Mouse (Mus musculus) forebrain, embryonic 10.5 days (tissue): Measurements from ENCODE around the gene Gm20479. TPM values are rescaled to one million over a fixed set of nuclear protein-coding genes. Genes with fewer than 3 reads are reported as not detected.

Experiments
- DNase-seq: peaks from one replicate; pipeline ENCODE4 v3.0.0-alpha.2; 2017; ENCODE audit warnings: low spot score; ENCODE audit errors: extremely low spot score
- H3K27ac ChIP-seq: fragments of 300-500 bp; sonication (generic); 2 replicates; pipeline ENCODE4 v1.5.1; 2016; ENCODE audit warnings: mild to moderate bottlenecking
- H3K27me3 ChIP-seq: fragments of 300-500 bp; sonication (generic); 2 replicates; pipeline ENCODE4 v1.6.1; 2016; ENCODE audit warnings: mild to moderate bottlenecking; ENCODE audit not compliant: poor library complexity, severe bottlenecking
- H3K36me3 ChIP-seq: fragments of 300-500 bp; sonication (generic); replicated peaks from 2 replicates; pipeline ENCODE4 v1.6.1; 2016; ENCODE audit warnings: mild to moderate bottlenecking, moderate library complexity
- H3K4me1 ChIP-seq: fragments of 300-500 bp; sonication (generic); 2 replicates; pipeline ENCODE4 v1.6.1; 2016
- H3K4me3 ChIP-seq: fragments of 300-500 bp; sonication (generic); 2 replicates; pipeline ENCODE4 v1.5.1; 2016; ENCODE audit warnings: mild to moderate bottlenecking, moderate library complexity
- H3K9me3 ChIP-seq: fragments of 300-500 bp; sonication (generic); 2 replicates; pipeline ENCODE4 v1.6.1; 2016; ENCODE audit warnings: mild to moderate bottlenecking, moderate library complexity
- WGBS: fragments of 180-500 bp; shearing (Covaris S2); methylation state at CpG from one replicate; pipeline ENCODE4 v1.1.7; 2016; 5-methylcytosine and 5-hydroxymethylcytosine counted together
- polyA plus RNA-seq: library from polyadenylated mRNA; unstranded; fragments of >200 nt; fragmentation: Nextera tagmentation; extraction: Ambion mirVana; gene quantifications from 2 replicates; pipeline ENCODE4 v1.2.1, GENCODE M21; 2016

The Gm20479 gene
- polyA plus RNA-seq, 1 experiment from 2014 or later, result 1.4 TPM

DNA sequence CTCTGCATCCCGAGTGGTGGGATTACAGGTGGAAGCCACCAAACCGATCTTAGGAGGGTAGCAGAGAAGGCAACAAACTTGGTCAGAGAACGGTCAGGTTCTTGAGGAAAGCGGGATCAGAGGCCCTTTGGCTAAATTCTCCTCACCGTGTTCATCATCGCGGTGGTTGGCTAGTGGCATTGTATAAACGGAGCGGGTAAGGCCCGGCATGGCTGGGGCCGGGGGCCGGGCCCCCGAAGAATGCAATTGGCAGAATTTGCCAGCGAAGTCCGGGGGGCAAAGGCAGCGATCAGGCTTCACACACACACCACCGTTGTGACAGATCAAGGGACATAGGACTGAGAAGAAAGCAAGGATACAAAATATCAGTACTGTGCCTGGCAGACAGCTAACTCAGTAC is 27.2 kb downstream of the Gm20479 start:
- Histone ChIP-seq H3K4me1 (peaks cover 80% of the 10 kb centered on the region), H3K4me3 (peak overlapping the region; percentile 54), H3K36me3 (0 out of 2 replicates have a peak, but pooled peaks cover 7% of the 10 kb centered on the region)

DNA sequence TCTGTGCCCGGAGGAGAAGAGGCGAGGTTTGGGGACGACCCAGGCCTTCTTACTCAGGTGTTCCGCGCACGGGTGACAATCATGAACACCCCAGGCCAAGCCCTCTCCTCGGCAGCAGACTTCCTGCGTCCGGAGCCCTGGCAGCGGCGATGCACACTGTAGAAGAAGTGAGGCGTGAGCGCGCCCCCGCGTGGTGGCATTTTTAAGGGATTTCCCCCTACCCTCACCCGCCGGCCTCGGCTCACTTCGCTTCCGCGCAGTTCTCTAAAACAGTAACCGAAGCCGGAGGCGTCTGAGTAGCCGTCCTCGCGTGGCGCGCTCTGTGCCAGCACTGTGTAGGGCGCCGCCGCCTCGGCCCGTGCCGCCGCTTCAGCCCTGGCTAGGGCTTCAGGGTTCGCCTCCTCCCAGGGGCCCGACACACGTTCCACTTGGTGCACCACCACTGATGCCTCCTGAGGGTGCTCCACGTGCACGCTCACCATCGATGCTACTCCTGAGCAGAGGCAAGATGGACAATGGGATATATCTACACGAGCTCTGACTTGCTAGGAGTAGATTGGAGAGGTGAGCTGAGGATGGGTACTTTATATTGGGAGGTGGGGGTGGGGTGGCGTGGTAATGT is 27.8 kb downstream of the Gm20479 start:
- no peaks in the 10 kb centered on the region for H3K9me3 ChIP-seq
- peak overlapping the region; percentile 54 for H3K4me3 ChIP-seq
- 5% methylated on average over 45 of the region's 45 CpGs for WGBS
- DNase-seq, result peak; percentile 80
- peaks cover 77% of the 10 kb centered on the region for H3K4me1 ChIP-seq
- peaks cover 100% of the 10 kb centered on the region for H3K27me3 ChIP-seq
- 0 out of 2 replicates have a peak, but pooled peaks cover 7% of the 10 kb centered on the region for H3K36me3 ChIP-seq
- no peak overlapping the region for H3K27ac ChIP-seq

More for the DNA sequence above, 27.2 kb downstream of the Gm20479 start:
- 27% methylated on average over 17 of the region's 17 CpGs for WGBS
- Histone ChIP-seq H3K9me3 (no peaks in the 10 kb centered on the region), H3K27ac (no peak overlapping the region), H3K27me3 (peaks cover 100% of the 10 kb centered on the region)
- no peak for DNase-seq

DNA sequence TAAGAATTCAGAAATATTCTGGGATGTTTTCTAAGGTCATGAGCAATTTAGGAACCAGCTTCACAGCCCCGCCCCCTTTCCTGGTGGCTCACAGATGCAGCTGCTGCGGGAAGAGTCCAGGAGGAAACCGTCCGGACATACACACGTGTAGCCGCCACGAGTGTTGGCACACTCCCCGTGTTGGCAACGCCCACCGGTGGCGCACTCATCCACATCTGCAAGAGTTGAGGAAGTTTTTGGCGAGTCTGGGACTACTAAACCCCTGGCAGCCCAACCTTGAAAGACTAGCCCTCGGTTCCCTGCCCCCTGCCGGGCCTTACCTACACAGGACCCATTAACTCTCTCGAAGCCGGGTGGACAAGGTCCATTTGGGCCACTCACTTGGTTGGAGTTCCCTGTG is 28.6 kb downstream of the Gm20479 start:
- Histone ChIP-seq H3K27me3 (peaks cover 100% of the 10 kb centered on the region), H3K27ac (no peak overlapping the region), H3K4me1 (peaks cover 69% of the 10 kb centered on the region), H3K9me3 (no peaks in the 10 kb centered on the region), H3K36me3 (0 out of 2 replicates have a peak, but pooled peaks cover 7% of the 10 kb centered on the region), H3K4me3 (no peak overlapping the region)
- DNase-seq, result no peak
- WGBS, result 40% methylated on average over 16 of the region's 16 CpGs

DNA sequence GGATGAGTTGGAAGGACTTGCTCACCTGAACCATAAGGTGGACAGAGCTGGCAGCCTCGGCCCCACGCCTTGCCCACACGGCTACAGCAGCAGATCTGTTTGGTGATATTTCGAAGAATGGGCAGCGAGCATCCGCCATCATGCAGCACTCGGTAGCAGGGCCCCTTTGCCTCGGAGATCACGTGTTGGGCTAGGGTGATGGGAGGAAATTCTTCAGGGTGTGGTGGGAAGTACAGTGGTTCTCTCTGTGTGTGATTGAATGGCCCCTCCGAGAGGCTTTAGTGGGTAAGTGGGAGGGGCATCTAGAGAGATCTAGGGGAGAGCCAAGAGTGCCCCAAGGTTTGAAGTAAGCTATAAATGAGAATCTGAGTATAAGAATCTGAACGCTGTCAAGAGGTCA is 29.1 kb downstream of the Gm20479 start:
- DNase-seq, result no peak
- H3K27ac ChIP-seq, result no peak overlapping the region
- H3K36me3 ChIP-seq, result 0 out of 2 replicates have a peak, but pooled peaks cover 7% of the 10 kb centered on the region
- H3K4me3 ChIP-seq, result no peak overlapping the region
- no peaks in the 10 kb centered on the region for H3K9me3 ChIP-seq
- 88% methylated on average over 11 of the region's 11 CpGs for WGBS
- peaks cover 64% of the 10 kb centered on the region for H3K4me1 ChIP-seq
- peaks cover 100% of the 10 kb centered on the region for H3K27me3 ChIP-seq

DNA sequence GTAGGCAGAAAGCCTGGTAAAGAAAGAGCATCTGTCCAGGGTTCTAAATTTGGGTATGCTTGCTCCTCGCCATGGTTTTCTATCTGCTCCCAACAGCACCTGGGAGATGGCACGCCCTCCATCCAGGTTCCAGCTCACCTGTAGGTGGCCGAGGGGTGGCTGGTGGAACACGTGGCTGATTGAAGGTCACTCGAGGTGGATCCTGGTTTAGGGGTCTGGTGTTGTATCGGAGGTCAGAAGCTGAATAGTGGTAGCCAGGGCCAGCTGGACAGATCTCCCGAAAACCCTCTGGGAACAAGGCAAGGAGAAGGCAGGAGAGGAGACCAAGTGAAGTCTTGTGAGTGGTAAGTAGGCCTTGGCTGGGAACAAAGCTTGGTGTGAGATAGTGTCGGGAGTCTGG is 29.7 kb downstream of the Gm20479 start:
- Histone ChIP-seq H3K36me3 (0 out of 2 replicates have a peak, but pooled peaks cover 9% of the 10 kb centered on the region), H3K9me3 (no peaks in the 10 kb centered on the region), H3K4me3 (no peak overlapping the region), H3K4me1 (peaks cover 60% of the 10 kb centered on the region), H3K27me3 (peaks cover 100% of the 10 kb centered on the region), H3K27ac (no peak overlapping the region)
- WGBS, result 92% methylated on average over 8 of the region's 8 CpGs
- DNase-seq, result no peak

DNA sequence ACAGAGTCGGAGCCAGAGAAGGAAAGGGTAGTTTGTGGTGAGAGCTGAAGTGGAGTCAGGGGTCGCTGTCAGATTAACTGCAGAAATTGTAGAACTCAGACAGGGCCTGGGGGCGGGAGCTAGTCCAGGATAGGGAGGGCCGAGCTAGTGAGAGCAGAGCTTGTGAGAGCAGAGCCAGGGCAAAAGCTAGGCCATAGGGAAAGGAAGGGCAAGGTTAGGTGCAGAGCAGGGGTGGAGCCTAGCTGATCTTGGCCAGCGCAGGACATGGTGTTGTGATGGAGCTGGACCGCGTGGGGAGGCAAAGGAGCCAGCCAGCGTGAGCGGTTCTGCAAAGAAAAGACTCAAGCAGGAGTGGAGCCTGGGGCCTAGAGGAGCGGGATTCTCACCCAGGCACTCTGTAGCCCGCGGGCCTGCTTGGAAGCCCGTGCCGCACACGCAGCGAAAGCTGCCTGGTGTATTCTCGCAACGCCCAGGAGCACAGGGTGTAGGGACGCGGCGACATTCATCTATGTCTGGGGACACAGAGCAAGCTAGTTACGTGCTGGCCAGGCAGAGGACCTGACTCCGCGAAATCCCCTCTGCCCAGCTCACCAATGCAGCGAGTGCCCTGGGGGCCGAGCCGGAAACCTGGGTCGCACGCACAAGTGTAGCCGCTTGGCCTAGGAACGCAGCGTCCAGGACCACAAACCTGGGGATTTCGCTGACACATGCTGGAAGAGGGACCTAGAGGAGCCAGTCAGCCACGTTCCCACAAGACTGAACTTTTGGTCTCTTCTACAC is 30.9 kb downstream of the Gm20479 start:
- Histone ChIP-seq H3K27ac (no peak overlapping the region), H3K9me3 (no peaks in the 10 kb centered on the region), H3K36me3 (0 out of 2 replicates have a peak, but pooled peaks cover 9% of the 10 kb centered on the region), H3K27me3 (peaks cover 100% of the 10 kb centered on the region), H3K4me1 (peaks cover 58% of the 10 kb centered on the region), H3K4me3 (peak overlapping the region; percentile 41)
- 22% methylated on average over 34 of the region's 34 CpGs for WGBS
- DNase-seq, result no peak

DNA sequence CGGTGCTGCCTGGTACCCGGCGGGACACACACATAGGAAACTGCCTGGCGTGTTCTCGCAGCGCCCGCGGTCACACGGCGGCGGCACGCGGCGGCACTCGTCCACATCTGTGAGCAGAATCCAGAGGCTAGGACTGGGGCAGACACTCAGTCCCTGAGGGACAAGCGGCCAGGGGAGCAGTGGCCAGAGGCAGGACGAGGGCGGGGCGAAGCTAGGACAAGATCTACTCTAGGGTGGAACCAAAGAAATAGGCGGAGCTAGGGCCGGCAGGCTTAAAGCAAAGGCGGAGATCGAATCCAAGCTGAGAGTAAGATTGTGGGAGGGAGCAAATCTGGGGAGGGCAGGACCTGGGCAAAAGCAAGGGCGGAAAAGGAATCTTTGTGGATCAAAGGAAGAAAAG is 31.5 kb downstream of the Gm20479 start:
- 0 out of 2 replicates have a peak, but pooled peaks cover 9% of the 10 kb centered on the region for H3K36me3 ChIP-seq
- H3K4me1 ChIP-seq, result peaks cover 52% of the 10 kb centered on the region
- H3K27ac ChIP-seq, result no peak overlapping the region
- peak overlapping the region; percentile 41 for H3K4me3 ChIP-seq
- H3K9me3 ChIP-seq, result no peaks in the 10 kb centered on the region
- 2% methylated on average over 24 of the region's 24 CpGs for WGBS
- H3K27me3 ChIP-seq, result peaks cover 100% of the 10 kb centered on the region
- peak; percentile 60 for DNase-seq

DNA sequence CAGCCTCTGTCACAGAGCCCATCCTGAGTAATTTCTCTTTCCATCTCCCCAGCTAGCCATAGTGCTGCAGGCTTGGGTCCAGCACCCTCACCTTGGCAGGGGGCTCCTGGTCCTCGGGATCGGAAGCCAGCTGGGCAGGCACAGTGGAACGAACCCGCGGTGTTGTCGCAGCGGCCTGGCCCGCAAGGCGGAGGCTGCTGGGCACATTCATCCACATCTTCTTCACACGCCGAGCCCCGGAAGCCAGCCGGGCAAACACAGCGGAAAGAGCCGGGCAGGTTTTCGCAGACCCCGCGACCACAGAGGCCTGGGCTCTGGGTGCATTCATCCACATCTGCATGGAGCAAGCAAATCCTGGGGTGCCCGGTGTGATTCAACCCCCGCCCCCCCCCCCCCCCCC is 32.3 kb downstream of the Gm20479 start:
- H3K9me3 ChIP-seq, result no peaks in the 10 kb centered on the region
- 0 out of 2 replicates have a peak overlapping the region, but pooled peaks have one; percentile 41 for H3K4me3 ChIP-seq
- DNase-seq, result no peak
- 0 out of 2 replicates have a peak, but pooled peaks cover 9% of the 10 kb centered on the region for H3K36me3 ChIP-seq
- WGBS, result 54% methylated on average over 18 of the region's 20 CpGs
- H3K27ac ChIP-seq, result no peak overlapping the region
- H3K4me1 ChIP-seq, result peaks cover 44% of the 10 kb centered on the region
- H3K27me3 ChIP-seq, result peaks cover 94% of the 10 kb centered on the region

DNA sequence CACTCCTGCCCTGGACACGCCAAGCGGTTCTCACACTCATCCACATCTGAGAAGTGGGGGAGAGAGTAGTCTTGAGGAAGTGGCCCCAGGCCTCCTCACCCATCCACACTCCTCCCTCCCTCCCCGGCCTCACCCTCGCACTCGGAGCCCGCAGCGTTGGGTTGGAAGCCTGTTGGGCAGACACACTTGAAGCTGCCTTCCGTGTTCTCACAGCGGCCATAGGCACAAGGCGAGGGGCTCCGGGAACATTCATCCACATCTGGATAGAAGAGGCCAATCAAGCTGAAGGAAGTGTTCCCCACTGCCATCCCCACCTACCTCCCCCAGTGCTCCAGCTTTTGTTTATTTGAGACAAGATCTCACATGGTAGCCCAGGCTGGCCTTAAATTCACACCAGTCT is 33.1 kb downstream of the Gm20479 start:
- no peak for DNase-seq
- WGBS, result 96% methylated on average over 11 of the region's 11 CpGs
- no peak overlapping the region for H3K4me3 ChIP-seq
- no peaks in the 10 kb centered on the region for H3K9me3 ChIP-seq
- H3K27ac ChIP-seq, result no peak overlapping the region
- peaks cover 36% of the 10 kb centered on the region for H3K4me1 ChIP-seq
- 0 out of 2 replicates have a peak, but pooled peaks cover 9% of the 10 kb centered on the region for H3K36me3 ChIP-seq
- peaks cover 86% of the 10 kb centered on the region for H3K27me3 ChIP-seq

DNA sequence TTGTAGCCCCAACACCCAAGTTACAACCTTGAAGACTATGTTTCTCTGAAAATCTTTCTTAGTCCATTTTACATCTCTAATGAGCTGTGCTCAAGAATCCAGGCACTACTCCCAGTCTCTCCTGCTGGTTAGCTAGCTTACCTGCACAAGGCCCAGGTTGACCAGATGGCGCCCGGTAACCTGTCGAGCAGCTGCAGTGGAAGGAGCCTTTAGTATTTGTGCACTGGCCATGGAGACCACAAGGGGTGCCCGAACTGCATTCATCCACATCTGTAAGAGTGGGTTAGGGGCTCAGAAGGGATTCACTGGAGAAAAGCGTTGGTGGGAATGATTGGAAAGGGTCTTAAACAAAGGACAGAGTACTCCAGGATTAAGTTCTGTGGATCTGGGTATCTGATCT is 34.2 kb downstream of the Gm20479 start:
- WGBS, result 92% methylated on average over 5 of the region's 5 CpGs
- Histone ChIP-seq H3K27ac (no peak overlapping the region), H3K4me1 (peaks cover 31% of the 10 kb centered on the region), H3K9me3 (no peaks in the 10 kb centered on the region), H3K36me3 (0 out of 2 replicates have a peak, but pooled peaks cover 9% of the 10 kb centered on the region), H3K27me3 (peaks cover 75% of the 10 kb centered on the region), H3K4me3 (no peak overlapping the region)
- DNase-seq, result no peak

DNA sequence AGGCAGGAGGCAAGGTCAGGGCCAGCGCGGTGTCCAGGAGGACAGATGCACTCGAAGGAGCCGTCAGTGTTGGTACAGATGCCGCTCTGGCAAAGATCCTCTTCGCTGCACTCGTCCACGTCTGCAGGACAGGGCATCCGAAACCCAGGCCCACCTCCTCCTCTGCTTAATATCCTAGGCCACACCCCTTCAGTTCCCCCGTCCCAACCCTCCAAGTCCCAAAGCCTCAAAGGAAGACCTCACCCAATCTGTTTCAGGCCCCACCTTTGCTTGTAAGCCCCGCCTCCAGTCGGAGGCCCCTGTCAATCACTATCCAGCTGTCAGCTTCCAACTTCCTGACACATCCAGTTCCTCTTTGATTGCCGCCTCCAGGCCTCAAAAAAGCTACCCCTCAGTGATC is 34.9 kb downstream of the Gm20479 start:
- DNase-seq, result no peak
- peaks cover 38% of the 10 kb centered on the region for H3K4me1 ChIP-seq
- H3K4me3 ChIP-seq, result no peak overlapping the region
- peaks cover 68% of the 10 kb centered on the region for H3K27me3 ChIP-seq
- H3K9me3 ChIP-seq, result no peaks in the 10 kb centered on the region
- H3K36me3 ChIP-seq, result peaks cover 6% of the 10 kb centered on the region; the same call in 1 of the 2 replicates
- H3K27ac ChIP-seq, result no peak overlapping the region
- 25% methylated on average over 13 of the region's 13 CpGs for WGBS

DNA sequence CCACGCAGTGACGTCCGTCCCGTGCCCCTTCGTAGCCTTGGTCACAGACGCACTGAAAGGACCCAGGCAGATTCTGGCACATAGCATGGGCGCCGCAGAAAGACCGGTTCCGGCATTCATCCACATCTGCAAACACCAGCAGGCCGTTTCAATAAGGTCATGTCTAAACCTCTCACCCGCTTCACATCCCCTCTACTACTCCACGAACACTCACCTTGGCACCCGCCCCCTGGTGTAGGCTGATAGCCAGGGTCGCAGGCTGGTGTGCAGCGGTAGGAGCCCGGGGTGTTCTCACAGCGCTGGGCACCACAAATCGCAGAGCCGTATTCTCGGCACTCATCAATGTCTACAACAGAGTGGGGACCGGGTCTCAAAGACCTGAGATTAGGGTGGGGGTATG is 37.8 kb downstream of the Gm20479 start:
- 92% methylated on average over 22 of the region's 22 CpGs for WGBS
- peaks cover 39% of the 10 kb centered on the region for H3K27me3 ChIP-seq
- DNase-seq, result no peak
- H3K27ac ChIP-seq, result no peak overlapping the region
- H3K4me1 ChIP-seq, result peaks cover 29% of the 10 kb centered on the region
- peaks cover 6% of the 10 kb centered on the region; the same call in 1 of the 2 replicates for H3K36me3 ChIP-seq
- H3K4me3 ChIP-seq, result no peak overlapping the region
- H3K9me3 ChIP-seq, result peaks cover 4% of the 10 kb centered on the region; the same call in 1 of the 2 replicates

DNA sequence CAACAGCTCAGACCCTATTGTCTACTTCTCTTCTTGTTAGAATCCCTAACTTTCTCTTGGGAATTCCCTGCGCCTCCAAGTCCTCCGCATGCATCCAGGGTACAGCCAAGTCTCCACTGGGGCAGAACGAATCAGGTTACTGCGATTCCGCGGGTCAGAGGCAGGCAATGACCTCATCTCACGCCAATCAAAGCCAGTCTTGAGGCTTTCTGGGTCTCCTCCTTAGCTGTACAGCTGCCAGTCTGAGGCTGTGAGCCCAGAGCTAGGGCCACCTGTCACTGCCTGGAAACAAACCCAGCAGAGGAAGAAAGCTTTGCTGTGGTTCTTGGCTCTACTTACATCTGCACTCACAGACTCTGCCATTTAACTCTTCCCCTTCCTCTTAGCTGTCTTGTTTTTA is 41.3 kb downstream of the Gm20479 start:
- Histone ChIP-seq H3K36me3 (peaks cover 16% of the 10 kb centered on the region), H3K4me3 (no peak overlapping the region), H3K27ac (no peak overlapping the region), H3K9me3 (peaks cover 22% of the 10 kb centered on the region; the same call in 1 of the 2 replicates), H3K27me3 (peaks cover 15% of the 10 kb centered on the region), H3K4me1 (peaks cover 18% of the 10 kb centered on the region)
- whole genome bisulfite sequencing, result 44% methylated on average over 7 of the region's 7 CpGs
- no peak for DNase-seq
